Mouse (Mus musculus) forebrain, embryonic 13.5 days (tissue): Measurements from ENCODE around the gene Mrpl54. TPM values are rescaled to one million over a fixed set of nuclear protein-coding genes. Genes with fewer than 3 reads are reported as not detected.
A peak's percentile ranks its signal among the peaks of the same experiment; 100 is the strongest.

Experiments used
- ATAC-seq: fragments of 200-750 bp; cut with Nextera tagmentation; 2 replicates; pipeline ENCODE4 v1.8.0; 2017
- H3K27ac ChIP-seq: fragments of 300-500 bp; sonication (generic); 2 replicates; pipeline ENCODE4 v1.5.1; 2015; ENCODE audit warnings: inconsistent platforms, mild to moderate bottlenecking, moderate library complexity
- H3K27me3 ChIP-seq: fragments of 300-500 bp; sonication (generic); 2 replicates; pipeline ENCODE4 v1.6.1; 2015; ENCODE audit warnings: mild to moderate bottlenecking, inconsistent platforms
- H3K36me3 ChIP-seq: fragments of 300-500 bp; sonication (generic); 2 replicates; pipeline ENCODE4 v1.6.1; 2015; ENCODE audit warnings: mild to moderate bottlenecking, inconsistent platforms; ENCODE audit not compliant: poor library complexity, severe bottlenecking
- H3K4me1 ChIP-seq: fragments of 300-500 bp; sonication (generic); 2 replicates; pipeline ENCODE4 v1.6.1; 2015; ENCODE audit warnings: inconsistent platforms
- H3K4me2 ChIP-seq: fragments of 300-500 bp; sonication (generic); 2 replicates; pipeline ENCODE4 v1.6.1; 2015; ENCODE audit warnings: inconsistent platforms, mild to moderate bottlenecking, moderate library complexity
- H3K4me3 ChIP-seq: fragments of 300-500 bp; sonication (generic); 2 replicates; pipeline ENCODE4 v1.5.1; 2015; ENCODE audit warnings: mild to moderate bottlenecking, inconsistent platforms
- H3K9ac ChIP-seq: fragments of 300-500 bp; sonication (generic); 2 replicates; pipeline ENCODE4 v1.6.1; 2015; ENCODE audit warnings: mild to moderate bottlenecking, inconsistent platforms
- H3K9me3 ChIP-seq: fragments of 300-500 bp; sonication (generic); replicated peaks from 2 replicates; pipeline ENCODE4 v1.6.1; 2016; ENCODE audit warnings: inconsistent platforms
- WGBS: fragments of 180-500 bp; shearing (Covaris S2); methylation state at CpG from one replicate; pipeline ENCODE4 v1.1.7; 2015; 5-methylcytosine and 5-hydroxymethylcytosine counted together
- polyA plus RNA-seq: library from polyadenylated mRNA; unstranded; fragments of >200 nt; fragmentation: Nextera tagmentation; extraction: Ambion mirVana; gene quantifications from 2 replicates; pipeline ENCODE4 v1.2.1, GENCODE M21; 2015

Gene Mrpl54
- polyA plus RNA-seq, 1 experiment from 2014 or later, result 135 TPM

GRCm38 (mm10) chr10:81252424-81253419, 14.0 kb downstream of the Mrpl54 start, which contains the start of gene Matk:
Gene Matk (plus strand): TSS chr10:81252935.
- peak; percentile 61 for ATAC-seq
- peak within 1 kb of the TSS; percentile 33 for H3K4me3 ChIP-seq
- H3K27ac ChIP-seq, result no peak within 1 kb of the TSS
- peaks cover 4% of the 10 kb centered on the region; the same call in 1 of the 2 replicates for H3K36me3 ChIP-seq
- H3K4me1 ChIP-seq, result peaks cover 25% of the 10 kb centered on the region
- peak within 1 kb of the TSS; percentile 61 for H3K4me2 ChIP-seq
- WGBS, result 7% methylated on average over 41 of the region's 44 CpGs
- H3K9ac ChIP-seq, result peak within 1 kb of the TSS; percentile 56
- H3K27me3 ChIP-seq, result peaks cover 57% of the 10 kb centered on the region
- H3K9me3 ChIP-seq, result no peaks in the 10 kb centered on the region

- ATAC-seq, result no peak
- Histone ChIP-seq H3K4me2 (no peak overlapping the region), H3K9ac (no peak overlapping the region), H3K4me3 (no peak overlapping the region), H3K4me1 (peaks cover 19% of the 10 kb centered on the region), H3K9me3 (no peaks in the 10 kb centered on the region), H3K27me3 (peaks cover 34% of the 10 kb centered on the region), H3K27ac (no peak overlapping the region), H3K36me3 (peaks cover 4% of the 10 kb centered on the region; the same call in 1 of the 2 replicates)
- WGBS, result 90% methylated on average over 8 of the region's 8 CpGs
Measured at GRCm38 (mm10) chr10:81249442-81249841, 17.3 kb downstream of the Mrpl54 start.

GRCm38 (mm10) chr10:81247804-81248203, 18.9 kb downstream of the Mrpl54 start:
- Histone ChIP-seq H3K27ac (no peak overlapping the region), H3K9me3 (no peaks in the 10 kb centered on the region), H3K4me1 (peaks cover 14% of the 10 kb centered on the region), H3K27me3 (peaks cover 31% of the 10 kb centered on the region), H3K4me2 (no peak overlapping the region), H3K9ac (no peak overlapping the region), H3K36me3 (peaks cover 4% of the 10 kb centered on the region; the same call in 1 of the 2 replicates), H3K4me3 (no peak overlapping the region)
- ATAC-seq, result no peak
- WGBS, result 79% methylated on average over 2 of the region's 2 CpGs

GRCm38 (mm10) chr10:81245166-81245565, 21.6 kb downstream of the Mrpl54 start:
- H3K4me2 ChIP-seq, result no peak overlapping the region
- peaks cover 24% of the 10 kb centered on the region for H3K27me3 ChIP-seq
- H3K9me3 ChIP-seq, result no peaks in the 10 kb centered on the region
- no peak for ATAC-seq
- H3K4me3 ChIP-seq, result no peak overlapping the region
- H3K4me1 ChIP-seq, result peaks cover 4% of the 10 kb centered on the region; the same call in 1 of the 2 replicates
- 92% methylated on average over 6 of the region's 6 CpGs for WGBS
- H3K36me3 ChIP-seq, result peaks cover 4% of the 10 kb centered on the region; the same call in 1 of the 2 replicates
- H3K9ac ChIP-seq, result no peak overlapping the region
- H3K27ac ChIP-seq, result 0 out of 2 replicates have a peak overlapping the region, but pooled peaks have one; percentile 2

GRCm38 (mm10) chr10:81244595-81244994, 22.1 kb downstream of the Mrpl54 start:
- Histone ChIP-seq H3K4me2 (0 out of 2 replicates have a peak overlapping the region, but pooled peaks have one; percentile 7), H3K27me3 (peaks cover 29% of the 10 kb centered on the region), H3K4me1 (peaks cover 8% of the 10 kb centered on the region; the same call in 1 of the 2 replicates), H3K9ac (no peak overlapping the region), H3K36me3 (no peaks in the 10 kb centered on the region; the same call in 1 of the 2 replicates), H3K4me3 (no peak overlapping the region), H3K27ac (no peak overlapping the region), H3K9me3 (no peaks in the 10 kb centered on the region)
- 5% methylated on average over 17 of the region's 17 CpGs for WGBS
- peak; percentile 59 for ATAC-seq

- 76% methylated on average over 4 of the region's 4 CpGs for WGBS
- peaks cover 34% of the 10 kb centered on the region for H3K27me3 ChIP-seq
- H3K4me1 ChIP-seq, result peaks cover 8% of the 10 kb centered on the region; the same call in 1 of the 2 replicates
- no peak overlapping the region for H3K9ac ChIP-seq
- H3K4me3 ChIP-seq, result no peak overlapping the region
- H3K27ac ChIP-seq, result no peak overlapping the region
- no peaks in the 10 kb centered on the region for H3K9me3 ChIP-seq
- ATAC-seq, result no peak
- H3K36me3 ChIP-seq, result no peaks in the 10 kb centered on the region
- 0 out of 2 replicates have a peak overlapping the region, but pooled peaks have one; percentile 7 for H3K4me2 ChIP-seq
Measured at GRCm38 (mm10) chr10:81244146-81244545, 22.6 kb downstream of the Mrpl54 start.

- no peak for ATAC-seq
- Histone ChIP-seq H3K9me3 (no peaks in the 10 kb centered on the region), H3K27me3 (peaks cover 41% of the 10 kb centered on the region), H3K27ac (no peak overlapping the region), H3K4me2 (no peak overlapping the region), H3K4me3 (no peak overlapping the region), H3K4me1 (peaks cover 8% of the 10 kb centered on the region; the same call in 1 of the 2 replicates), H3K36me3 (no peaks in the 10 kb centered on the region), H3K9ac (no peak overlapping the region)
- WGBS, result 93% methylated on average over 16 of the region's 16 CpGs
Measured at GRCm38 (mm10) chr10:81242021-81242420, 24.7 kb downstream of the Mrpl54 start.

- 19% methylated on average over 13 of the region's 13 CpGs for WGBS
- Histone ChIP-seq H3K4me1 (peaks cover 8% of the 10 kb centered on the region; the same call in 1 of the 2 replicates), H3K9ac (no peak overlapping the region), H3K27ac (no peak overlapping the region), H3K27me3 (peaks cover 41% of the 10 kb centered on the region), H3K9me3 (no peaks in the 10 kb centered on the region), H3K4me2 (no peak overlapping the region), H3K36me3 (no peaks in the 10 kb centered on the region), H3K4me3 (no peak overlapping the region)
- no peak for ATAC-seq
Measured at GRCm38 (mm10) chr10:81240876-81241275, 25.9 kb downstream of the Mrpl54 start.

GRCm38 (mm10) chr10:81238618-81239017, 28.1 kb downstream of the Mrpl54 start:
- Histone ChIP-seq H3K27me3 (peaks cover 34% of the 10 kb centered on the region), H3K27ac (no peak overlapping the region), H3K36me3 (no peaks in the 10 kb centered on the region), H3K9me3 (no peaks in the 10 kb centered on the region), H3K4me3 (no peak overlapping the region), H3K4me2 (no peak overlapping the region), H3K4me1 (peaks cover 10% of the 10 kb centered on the region), H3K9ac (no peak overlapping the region)
- 79% methylated on average over 2 of the region's 2 CpGs for WGBS
- ATAC-seq, result no peak

GRCm38 (mm10) chr10:81236471-81237268, 30.1 kb downstream of the Mrpl54 start:
- Histone ChIP-seq H3K27me3 (peaks cover 27% of the 10 kb centered on the region), H3K9me3 (no peaks in the 10 kb centered on the region), H3K27ac (no peak overlapping the region), H3K4me1 (peaks cover 22% of the 10 kb centered on the region), H3K9ac (no peak overlapping the region), H3K4me3 (no peak overlapping the region), H3K4me2 (no peak overlapping the region), H3K36me3 (no peaks in the 10 kb centered on the region)
- WGBS, result 86% methylated on average over 12 of the region's 12 CpGs
- no peak for ATAC-seq

GRCm38 (mm10) chr10:81234206-81234605, 32.5 kb downstream of the Mrpl54 start:
- Histone ChIP-seq H3K36me3 (no peaks in the 10 kb centered on the region), H3K4me2 (peak overlapping the region; percentile 67; the same call in 1 of the 2 replicates), H3K9ac (no peak overlapping the region), H3K4me3 (no peak overlapping the region), H3K27ac (no peak overlapping the region), H3K9me3 (no peaks in the 10 kb centered on the region), H3K4me1 (peaks cover 35% of the 10 kb centered on the region), H3K27me3 (peaks cover 8% of the 10 kb centered on the region)
- WGBS, result 85% methylated on average over 6 of the region's 6 CpGs
- ATAC-seq, result no peak
